Mouse (Mus musculus) lung, adult 2 months (tissue): Measurements from ENCODE around the gene S100a6. TPM values are rescaled to one million over a fixed set of nuclear protein-coding genes. Genes with fewer than 3 reads are reported as not detected.

Experiments used
- DNase-seq: peaks from one replicate; pipeline ENCODE4 v3.0.0; 2022
- H3K4me1 ChIP-seq: fragments of 200-500 bp; 2 replicates; pipeline ENCODE4 v1.6.1; 2011; ENCODE audit warnings: low read length; ENCODE audit not compliant: control insufficient read depth, insufficient read depth
- H3K4me3 ChIP-seq: fragments of 200-500 bp; replicated peaks from 2 replicates; pipeline ENCODE3; 2011; ENCODE audit warnings: low read depth, mild to moderate bottlenecking, control low read depth, low read length; ENCODE audit errors: extremely low read depth
- CTCF ChIP-seq: fragments of 200-500 bp; IDR thresholded peaks from 2 replicates; pipeline ENCODE4 v1.5.1; 2011; ENCODE audit warnings: mild to moderate bottlenecking, low read length, control low read depth; ENCODE audit not compliant: insufficient read depth
- POLR2A ChIP-seq: fragments of 200-500 bp; IDR thresholded peaks from 2 replicates; pipeline ENCODE4 v1.6.1; 2011; ENCODE audit warnings: low read depth, mild to moderate bottlenecking, control low read depth, low read length, borderline replicate concordance; ENCODE audit errors: extremely low read depth
- WGBS: fragments of 180-500 bp; shearing (Covaris S2); methylation state at CpG from one replicate; pipeline ENCODE4 v1.1.7; 2018; 5-methylcytosine and 5-hydroxymethylcytosine counted together
- polyA plus RNA-seq: library from polyadenylated mRNA; depleted of rRNA; stranded (reverse); fragments of >200 nt; gene quantifications from 2 replicates; pipeline ENCODE4 v1.2.3, GENCODE M21; 2012

S100a6 gene
- polyA plus RNA-seq, 1 experiment: 439 TPM

GRCm38 (mm10) chr3:90638511-90639275 lies 26.0 kb downstream of the S100a6 start:
- Histone ChIP-seq H3K4me3 (no peak overlapping the region), H3K4me1 (no peaks in the 10 kb centered on the region)
- no peak for DNase-seq
- no peak for TF ChIP-seq CTCF
- no peak for TF ChIP-seq POLR2A
- WGBS: 56% methylated on average over 1 of the region's 1 CpGs

- no peak overlapping the region for H3K4me3 ChIP-seq
- H3K4me1 ChIP-seq: no peaks in the 10 kb centered on the region
- DNase-seq: no peak
- whole genome bisulfite sequencing: 56% methylated on average over 7 of the region's 7 CpGs
- TF ChIP-seq CTCF: peak; percentile 76
- TF ChIP-seq POLR2A: no peak
Measured at GRCm38 (mm10) chr3:90639511-90640154, 27.0 kb downstream of the S100a6 start.

GRCm38 (mm10) chr3:90640981-90641380 lies 28.3 kb downstream of the S100a6 start:
- Histone ChIP-seq H3K4me3 (no peak overlapping the region), H3K4me1 (no peaks in the 10 kb centered on the region)
- no peak for DNase-seq
- WGBS: 79% methylated on average over 7 of the region's 7 CpGs
- TF ChIP-seq POLR2A (no peak), CTCF (no peak)

- Histone ChIP-seq H3K4me3 (no peak overlapping the region), H3K4me1 (no peaks in the 10 kb centered on the region)
- peak; percentile 57 for DNase-seq
- peak; percentile 74 for TF ChIP-seq CTCF
- TF ChIP-seq POLR2A: no peak
- WGBS: 36% methylated on average over 3 of the region's 3 CpGs
Measured at GRCm38 (mm10) chr3:90644220-90644619, 31.5 kb downstream of the S100a6 start.

GRCm38 (mm10) chr3:90647291-90647690 lies 34.6 kb downstream of the S100a6 start:
- TF ChIP-seq POLR2A (no peak), CTCF (no peak)
- 61% methylated on average over 1 of the region's 1 CpGs for WGBS
- no peak for DNase-seq
- no peak overlapping the region for H3K4me3 ChIP-seq
- no peaks in the 10 kb centered on the region for H3K4me1 ChIP-seq

- TF ChIP-seq POLR2A (no peak), CTCF (no peak)
- no peak for DNase-seq
Measured at GRCm38 (mm10) chr3:90648981-90649380, 36.3 kb downstream of the S100a6 start.

GRCm38 (mm10) chr3:90649832-90650231 lies 37.1 kb downstream of the S100a6 start:
- no peak overlapping the region for H3K4me3 ChIP-seq
- WGBS: 93% methylated on average over 2 of the region's 2 CpGs
- TF ChIP-seq POLR2A: no peak
- TF ChIP-seq CTCF: no peak
- no peak for DNase-seq
- no peaks in the 10 kb centered on the region for H3K4me1 ChIP-seq

More at GRCm38 (mm10) chr3:90648981-90649380, 36.3 kb downstream of the S100a6 start:
- no peaks in the 10 kb centered on the region for H3K4me1 ChIP-seq
- no peak overlapping the region for H3K4me3 ChIP-seq

GRCm38 (mm10) chr3:90652878-90653508 lies 40.3 kb downstream of the S100a6 start:
- WGBS: 35% methylated on average over 5 of the region's 5 CpGs
- no peak overlapping the region for H3K4me3 ChIP-seq
- TF ChIP-seq CTCF: peak; percentile 82
- no peak for TF ChIP-seq POLR2A
- DNase-seq: peak; percentile 53
- no peaks in the 10 kb centered on the region for H3K4me1 ChIP-seq

GRCm38 (mm10) chr3:90653717-90654116 lies 41.0 kb downstream of the S100a6 start, which contains the start of gene S100a7a:
Gene S100a7a, plus strand, starts transcription at chr3:90654017.
- no peak for DNase-seq
- Histone ChIP-seq H3K4me3 (no peak within 1 kb of the TSS), H3K4me1 (no peaks in the 10 kb centered on the region)
- TF ChIP-seq POLR2A (no peak), CTCF (no peak)

GRCm38 (mm10) chr3:90657405-90657804 lies 44.7 kb downstream of the S100a6 start:
- Histone ChIP-seq H3K4me3 (no peak overlapping the region), H3K4me1 (no peaks in the 10 kb centered on the region; the same call in 1 of the 2 replicates)
- 66% methylated on average over 4 of the region's 4 CpGs for WGBS
- TF ChIP-seq CTCF (no peak), POLR2A (no peak)
- no peak for DNase-seq
